Comparison of ENCODE assay signal across 18 mouse cellular contexts in the genomic region with DNA sequence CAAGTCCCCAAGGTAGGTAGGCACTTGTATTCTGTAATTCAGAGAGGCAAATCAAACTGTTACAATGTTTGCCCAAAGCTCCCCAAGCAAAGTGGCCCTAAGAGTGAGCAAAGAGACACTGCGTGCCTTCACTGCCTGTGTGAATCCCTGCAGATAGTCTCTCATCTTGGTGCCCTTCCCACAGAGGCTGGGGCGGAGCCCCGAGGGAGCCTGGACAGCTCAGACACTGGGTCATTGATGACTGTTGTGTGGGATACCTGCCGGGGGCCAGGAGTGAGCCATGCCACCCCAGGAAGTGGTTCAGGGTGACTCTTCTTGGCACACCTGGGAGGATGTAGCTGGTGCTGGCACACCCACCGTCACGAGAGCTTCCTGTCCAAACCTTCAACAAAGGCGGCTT. TPM values are rescaled to one million over a fixed set of nuclear protein-coding genes. Genes with fewer than 3 reads are reported as not detected.
A peak's percentile ranks its signal among the peaks of the same experiment; 100 is the strongest.
DNase-seq lines count a peak whose midpoint lies in the region; ATAC-seq lines count a peak whose summit lies in the region.
"Had no signal": no experiment of that assay in that cellular context is flagged by ENCODE, and none has a peak within 500 bp of the region (broad histone marks: within the 10 kb centered on the region; RNA-seq: fewer than 3 reads in every experiment).

No protein-coding gene starts in this region.

- ATAC-seq in limb, embryonic 11.5 days (ENCODE audit: insufficient number of reproducible peaks, low FRiP score, low TSS enrichment, low read depth): no peak
- ATAC-seq: forebrain, embryonic 14.5 days had no signal

- peaks cover 6% of the 10 kb centered on the region; the same call in 1 of the 2 replicates for H3K9me3 ChIP-seq in limb, embryonic 11.5 days (ENCODE audit: control insufficient read depth, low read length)

- no peak overlapping the region for H3K27ac ChIP-seq in limb, embryonic 11.5 days (replicated peaks; ENCODE audit: low read depth, low read length)
- H3K27ac ChIP-seq: heart, embryonic 13.5 days; kidney, postnatal 0 days; macrophage had no signal

- no peaks in the 10 kb centered on the region for H3K27me3 ChIP-seq in limb, embryonic 11.5 days (ENCODE audit: control insufficient read depth, insufficient read depth, low read length)
- H3K27me3 ChIP-seq: CH12.LX; heart, embryonic 13.5 days had no signal

- DNase-seq in kidney, postnatal 10 days: peak; percentile 2
- no peak for DNase-seq in kidney, postnatal 14 days
- peak; percentile 5 for DNase-seq in CD4-positive helper T cell, adult 2 months (ENCODE audit: low read depth, low spot score)
- DNase-seq in CD4-positive, CD25-positive, alpha-beta regulatory T cell, adult 2 months (ENCODE audit: low read depth, low spot score): peak; percentile 31
- DNase-seq in limb, embryonic 11.5 days (ENCODE audit: low spot score): peak; percentile 20
- no peak for DNase-seq in left cerebral cortex, adult 11 months (ENCODE audit: low spot score)
- DNase-seq in thymus, adult 18-20 months: no peak
- DNase-seq: adrenal gland, adult 8-10 months; cerebellum, postnatal 10 days; heart, postnatal 4 days; liver; lung, adult 18-20 months had no signal

- WGBS in limb, embryonic 11.5 days: 84% methylated on average over 7 of the region's 7 CpGs

- no peaks in the 10 kb centered on the region for H3K4me1 ChIP-seq in limb, embryonic 11.5 days (ENCODE audit: control insufficient read depth, insufficient read depth, low read length)
- H3K4me1 ChIP-seq: heart, embryonic 13.5 days had no signal

- no peak overlapping the region for H3K4me2 ChIP-seq in limb, embryonic 11.5 days (ENCODE audit: low read depth, severe bottlenecking)
- H3K4me2 ChIP-seq: heart, embryonic 13.5 days; midbrain, embryonic 11.5 days had no signal

- H3K4me3 ChIP-seq in limb, embryonic 11.5 days (ENCODE audit: low read depth, low read length): no peak overlapping the region
- H3K4me3 ChIP-seq: heart, embryonic 13.5 days had no signal

- H3K9ac ChIP-seq in limb, embryonic 11.5 days (ENCODE audit: low read length): no peak overlapping the region
- H3K9ac ChIP-seq: heart, embryonic 13.5 days had no signal

- peaks cover 10% of the 10 kb centered on the region for H3K36me3 ChIP-seq in limb, embryonic 11.5 days (ENCODE audit: control insufficient read depth, insufficient read depth, low read length)

RNA-seq across cellular contexts. Expression of a gene that starts 10.1 kb away (rescaled TPM):
- polyA plus RNA-seq in limb, embryonic 11.5 days (2014; fragmentation: Nextera tagmentation; extraction: Ambion mirVana): 219 and 223 TPM in 2 replicates

Comparison
In these comparisons a context has a peak if more than half of its experiments do, and no peak if none do; other contexts are left out.
1. DNase-seq: peak in kidney, postnatal 10 days (single experiment), CD4-positive helper T cell, adult 2 months (single experiment), CD4-positive, CD25-positive, alpha-beta regulatory T cell, adult 2 months (single experiment) and limb, embryonic 11.5 days (single experiment); none in kidney, postnatal 14 days (single experiment), left cerebral cortex, adult 11 months (single experiment) and thymus, adult 18-20 months (0 of 2).